Mouse (Mus musculus) liver, embryonic 15.5 days (tissue): ENCODE data around the gene Hnrnpk. TPM values are rescaled to one million over a fixed set of nuclear protein-coding genes. Genes with fewer than 3 reads are reported as not detected.

Experiments
- ATAC-seq: fragments of 200-750 bp; cut with Nextera tagmentation; 2 replicates; pipeline ENCODE4 v1.8.0; 2017; ENCODE audit warnings: moderate number of reproducible peaks, mild to moderate bottlenecking, moderate library complexity; ENCODE audit not compliant: insufficient read depth
- H3K27ac ChIP-seq: fragments of 300-500 bp; sonication (generic); replicated peaks from 2 replicates; pipeline ENCODE4 v1.5.1; 2015; ENCODE audit warnings: mild to moderate bottlenecking, inconsistent platforms
- H3K27me3 ChIP-seq: fragments of 300-500 bp; sonication (generic); 2 replicates; pipeline ENCODE4 v1.6.1; 2015; ENCODE audit warnings: mild to moderate bottlenecking, inconsistent platforms
- H3K36me3 ChIP-seq: fragments of 300-500 bp; sonication (generic); replicated peaks from 2 replicates; pipeline ENCODE4 v1.6.1; 2015; ENCODE audit warnings: moderate library complexity, mild to moderate bottlenecking, inconsistent platforms
- H3K4me1 ChIP-seq: fragments of 300-500 bp; sonication (generic); replicated peaks from 2 replicates; pipeline ENCODE4 v1.6.1; 2015; ENCODE audit warnings: inconsistent platforms
- H3K4me2 ChIP-seq: fragments of 300-500 bp; sonication (generic); 2 replicates; pipeline ENCODE4 v1.6.1; 2015; ENCODE audit warnings: moderate library complexity, mild to moderate bottlenecking, inconsistent platforms
- H3K4me3 ChIP-seq: fragments of 300-500 bp; sonication (generic); replicated peaks from 2 replicates; pipeline ENCODE4 v1.5.1; 2015; ENCODE audit warnings: mild to moderate bottlenecking, inconsistent platforms
- H3K9ac ChIP-seq: fragments of 300-500 bp; sonication (generic); 2 replicates; pipeline ENCODE4 v1.6.1; 2015; ENCODE audit warnings: moderate library complexity, mild to moderate bottlenecking, inconsistent platforms
- H3K9me3 ChIP-seq: fragments of 300-500 bp; sonication (generic); replicated peaks from 2 replicates; pipeline ENCODE4 v1.6.1; 2016; ENCODE audit warnings: inconsistent platforms
- WGBS: fragments of 180-500 bp; shearing (Covaris S2); methylation state at CpG from one replicate; pipeline ENCODE4 v1.1.7; 2015; ENCODE audit warnings: mixed read lengths; ENCODE audit not compliant: insufficient replicate concordance; 5-methylcytosine and 5-hydroxymethylcytosine counted together
- polyA plus RNA-seq: library from polyadenylated mRNA; unstranded; fragments of >200 nt; fragmentation: Nextera tagmentation; extraction: Ambion mirVana; gene quantifications from 2 replicates; pipeline ENCODE4 v1.2.1, GENCODE M21; 2015

The Hnrnpk gene
- polyA plus RNA-seq, 1 experiment from 2014 or later = 561 TPM

GRCm38 (mm10) chr13:58389324-58389951, 13.7 kb downstream of the Hnrnpk start:
- Histone ChIP-seq H3K4me2 (no peak overlapping the region), H3K27me3 (no peaks in the 10 kb centered on the region), H3K4me3 (no peak overlapping the region), H3K27ac (no peak overlapping the region), H3K9me3 (no peaks in the 10 kb centered on the region), H3K36me3 (peaks cover 42% of the 10 kb centered on the region), H3K9ac (no peak overlapping the region), H3K4me1 (peaks cover 19% of the 10 kb centered on the region)
- 71% methylated on average over 2 of the region's 2 CpGs for WGBS
- no peak for ATAC-seq

- Histone ChIP-seq H3K4me1 (peaks cover 25% of the 10 kb centered on the region), H3K4me3 (no peak overlapping the region), H3K9me3 (no peaks in the 10 kb centered on the region), H3K27ac (no peak overlapping the region), H3K4me2 (no peak overlapping the region), H3K27me3 (no peaks in the 10 kb centered on the region), H3K9ac (peak overlapping the region; percentile 9; the same call in 1 of the 2 replicates), H3K36me3 (peaks cover 32% of the 10 kb centered on the region)
- no peak for ATAC-seq
- WGBS = 39% methylated on average over 3 of the region's 3 CpGs
Measured at GRCm38 (mm10) chr13:58388379-58388778, 14.8 kb downstream of the Hnrnpk start.

- no peak overlapping the region for H3K27ac ChIP-seq
- H3K4me3 ChIP-seq = no peak overlapping the region
- H3K36me3 ChIP-seq = peaks cover 30% of the 10 kb centered on the region
- H3K4me1 ChIP-seq = peaks cover 25% of the 10 kb centered on the region
- H3K9ac ChIP-seq = peak overlapping the region; percentile 9; the same call in 1 of the 2 replicates
- no peaks in the 10 kb centered on the region for H3K27me3 ChIP-seq
- no peaks in the 10 kb centered on the region for H3K9me3 ChIP-seq
- H3K4me2 ChIP-seq = no peak overlapping the region
- no peak for ATAC-seq
- 16% methylated on average over 7 of the region's 7 CpGs for WGBS
Measured at GRCm38 (mm10) chr13:58387948-58388347, 15.2 kb downstream of the Hnrnpk start.

- peaks cover 25% of the 10 kb centered on the region for H3K4me1 ChIP-seq
- peak overlapping the region; percentile 88 for H3K4me3 ChIP-seq
- ATAC-seq = no peak
- H3K9ac ChIP-seq = peak overlapping the region; percentile 88
- H3K4me2 ChIP-seq = peak overlapping the region; percentile 78
- peaks cover 9% of the 10 kb centered on the region; the same call in 1 of the 2 replicates for H3K9me3 ChIP-seq
- 0 out of 2 replicates have a peak overlapping the region, but pooled peaks have one; percentile 56 for H3K27ac ChIP-seq
- peaks cover 33% of the 10 kb centered on the region for H3K36me3 ChIP-seq
- WGBS = 59% methylated on average over 7 of the region's 7 CpGs
- H3K27me3 ChIP-seq = no peaks in the 10 kb centered on the region
Measured at GRCm38 (mm10) chr13:58385547-58385920, 17.6 kb downstream of the Hnrnpk start.

GRCm38 (mm10) chr13:58384779-58385546, 18.2 kb downstream of the Hnrnpk start, which contains the start of gene 2210016F16Rik:
Gene 2210016F16Rik, minus strand, starts transcription at chr13:58385225.
- ATAC-seq = peak; percentile 76
- H3K4me3 ChIP-seq = peak within 1 kb of the TSS; percentile 88

GRCm38 (mm10) chr13:58384371-58384770, 18.8 kb downstream of the Hnrnpk start:
- H3K4me2 ChIP-seq = peak overlapping the region; percentile 78
- peaks cover 33% of the 10 kb centered on the region for H3K36me3 ChIP-seq
- no peak for ATAC-seq
- peaks cover 11% of the 10 kb centered on the region; the same call in 1 of the 2 replicates for H3K9me3 ChIP-seq
- peaks cover 25% of the 10 kb centered on the region for H3K4me1 ChIP-seq
- no peaks in the 10 kb centered on the region for H3K27me3 ChIP-seq
- WGBS = 42% methylated on average over 11 of the region's 11 CpGs
- H3K4me3 ChIP-seq = peak overlapping the region; percentile 88
- no peak overlapping the region for H3K27ac ChIP-seq
- peak overlapping the region; percentile 88 for H3K9ac ChIP-seq

More at GRCm38 (mm10) chr13:58384779-58385546, 18.2 kb downstream of the Hnrnpk start, which contains the start of gene 2210016F16Rik:
- peaks cover 25% of the 10 kb centered on the region for H3K4me1 ChIP-seq
- 2% methylated on average over 74 of the region's 80 CpGs for WGBS
- H3K27ac ChIP-seq = peak within 1 kb of the TSS; percentile 56; the same call in 1 of the 2 replicates
- peak within 1 kb of the TSS; percentile 78 for H3K4me2 ChIP-seq
- peaks cover 33% of the 10 kb centered on the region for H3K36me3 ChIP-seq
- H3K9ac ChIP-seq = peak within 1 kb of the TSS; percentile 88
- H3K9me3 ChIP-seq = peaks cover 11% of the 10 kb centered on the region; the same call in 1 of the 2 replicates
- H3K27me3 ChIP-seq = no peaks in the 10 kb centered on the region

GRCm38 (mm10) chr13:58373153-58373470, 30.0 kb downstream of the Hnrnpk start:
- Histone ChIP-seq H3K4me1 (no peaks in the 10 kb centered on the region), H3K27ac (no peak overlapping the region), H3K4me3 (no peak overlapping the region), H3K9ac (no peak overlapping the region), H3K27me3 (no peaks in the 10 kb centered on the region), H3K36me3 (no peaks in the 10 kb centered on the region), H3K4me2 (no peak overlapping the region), H3K9me3 (peaks cover 11% of the 10 kb centered on the region; the same call in 1 of the 2 replicates)
- 50% methylated on average over 2 of the region's 2 CpGs for WGBS
- ATAC-seq = no peak

GRCm38 (mm10) chr13:58372278-58373152, 30.6 kb downstream of the Hnrnpk start:
- WGBS = 54% methylated on average over 5 of the region's 5 CpGs
- H3K4me1 ChIP-seq = no peaks in the 10 kb centered on the region
- H3K36me3 ChIP-seq = no peaks in the 10 kb centered on the region
- H3K4me3 ChIP-seq = no peak overlapping the region
- H3K4me2 ChIP-seq = no peak overlapping the region
- no peak overlapping the region for H3K27ac ChIP-seq
- no peak overlapping the region for H3K9ac ChIP-seq
- no peaks in the 10 kb centered on the region for H3K27me3 ChIP-seq
- H3K9me3 ChIP-seq = peaks cover 11% of the 10 kb centered on the region; the same call in 1 of the 2 replicates
- no peak for ATAC-seq

GRCm38 (mm10) chr13:58368835-58369234, 34.3 kb downstream of the Hnrnpk start:
- H3K4me3 ChIP-seq = no peak overlapping the region
- H3K36me3 ChIP-seq = no peaks in the 10 kb centered on the region
- no peaks in the 10 kb centered on the region for H3K4me1 ChIP-seq
- no peak overlapping the region for H3K9ac ChIP-seq
- 42% methylated on average over 4 of the region's 4 CpGs for WGBS
- ATAC-seq = no peak
- no peak overlapping the region for H3K4me2 ChIP-seq
- H3K9me3 ChIP-seq = no peaks in the 10 kb centered on the region
- H3K27ac ChIP-seq = no peak overlapping the region
- H3K27me3 ChIP-seq = no peaks in the 10 kb centered on the region

- Histone ChIP-seq H3K4me1 (no peaks in the 10 kb centered on the region), H3K27me3 (no peaks in the 10 kb centered on the region), H3K27ac (no peak overlapping the region), H3K9me3 (no peaks in the 10 kb centered on the region), H3K4me2 (no peak overlapping the region), H3K9ac (no peak overlapping the region), H3K36me3 (no peaks in the 10 kb centered on the region), H3K4me3 (no peak overlapping the region)
- no peak for ATAC-seq
- 35% methylated on average over 1 of the region's 1 CpGs for WGBS
Measured at GRCm38 (mm10) chr13:58367641-58368040, 35.5 kb downstream of the Hnrnpk start.
